Mouse (Mus musculus) embryo, embryonic 9.5 days (tissue): ENCODE measurements around the gene Capns2.

Experiments
- DNase-seq: peaks from one replicate; pipeline ENCODE4 v3.0.0-alpha.2; 2017; ENCODE audit errors: extremely low spot score

Capns2 gene

GRCm38 (mm10) chr8:92903488-92904135 is 2.4 kb downstream of the Capns2 start:
- no peak for DNase-seq

- no peak for DNase-seq
Measured at GRCm38 (mm10) chr8:92906553-92906952, 5.3 kb downstream of the Capns2 start.

GRCm38 (mm10) chr8:92908448-92908847 is 7.2 kb downstream of the Capns2 start:
- DNase-seq: no peak

- no peak for DNase-seq
Measured at GRCm38 (mm10) chr8:92911477-92911876, 10.3 kb downstream of the Capns2 start.

GRCm38 (mm10) chr8:92913396-92913795 is 12.2 kb downstream of the Capns2 start:
- no peak for DNase-seq

- DNase-seq: no peak
Measured at GRCm38 (mm10) chr8:92916082-92916481, 14.9 kb downstream of the Capns2 start.

- no peak for DNase-seq
Measured at GRCm38 (mm10) chr8:92921768-92922167, 20.6 kb downstream of the Capns2 start.

GRCm38 (mm10) chr8:92928986-92929385 is 27.8 kb downstream of the Capns2 start:
- DNase-seq: no peak

GRCm38 (mm10) chr8:92938056-92938455 is 36.8 kb downstream of the Capns2 start:
- DNase-seq: no peak

GRCm38 (mm10) chr8:92949071-92949470 is 47.9 kb downstream of the Capns2 start:
- no peak for DNase-seq

- DNase-seq: no peak
Measured at GRCm38 (mm10) chr8:92950639-92951371, 49.6 kb downstream of the Capns2 start.
